Mouse (Mus musculus) limb, embryonic 14.5 days (tissue): ENCODE measurements at regions not wholly inside any gene's neighbourhood (a gene's known extent, or its start where the extent isn't known, plus 50 kb on each side); places are given as distances from the start of the nearest gene placed in this dataset.
A peak's percentile ranks its signal among the peaks of the same experiment; 100 is the strongest.

ENCODE experiments used
- ATAC-seq: fragments of 200-750 bp; cut with Nextera tagmentation; 2 replicates; pipeline ENCODE4 v1.8.0; 2017; ENCODE audit warnings: low read depth, moderate number of reproducible peaks, moderate TSS enrichment; ENCODE audit not compliant: low FRiP score
- DNase-seq: peaks from one replicate; pipeline ENCODE4 v3.0.0-alpha.2; 2015; ENCODE audit warnings: low spot score
- H3K27ac ChIP-seq: fragments of 300-500 bp; sonication (generic); replicated peaks from 2 replicates; pipeline ENCODE4 v1.5.1; 2014; ENCODE audit warnings: low read depth, mild to moderate bottlenecking, low read length, moderate library complexity, mixed read lengths
- H3K27me3 ChIP-seq: fragments of 300-500 bp; sonication (generic); 2 replicates; pipeline ENCODE4 v1.6.1; 2014; ENCODE audit warnings: low read length, mixed read lengths; ENCODE audit not compliant: control insufficient read depth, insufficient read depth
- H3K36me3 ChIP-seq: fragments of 300-500 bp; sonication (generic); 2 replicates; pipeline ENCODE4 v1.6.1; 2014; ENCODE audit warnings: mild to moderate bottlenecking, low read length, moderate library complexity, mixed read lengths; ENCODE audit not compliant: control insufficient read depth, insufficient read depth
- H3K4me1 ChIP-seq: fragments of 300-500 bp; sonication (generic); 2 replicates; pipeline ENCODE4 v1.6.1; 2014; ENCODE audit warnings: antibody characterized with exemption, low read length, mixed read lengths; ENCODE audit not compliant: control insufficient read depth, insufficient read depth
- H3K4me2 ChIP-seq: fragments of 300-500 bp; sonication (generic); replicated peaks from 2 replicates; pipeline ENCODE4 v1.6.1; 2014; ENCODE audit warnings: low read depth, mild to moderate bottlenecking, low read length, moderate library complexity; ENCODE audit not compliant: severe bottlenecking
- H3K4me3 ChIP-seq: fragments of 300-500 bp; sonication (generic); replicated peaks from 2 replicates; pipeline ENCODE4 v1.5.1; 2014; ENCODE audit warnings: low read length
- H3K9ac ChIP-seq: fragments of 300-500 bp; sonication (generic); 2 replicates; pipeline ENCODE4 v1.6.1; 2014; ENCODE audit warnings: mild to moderate bottlenecking, low read depth, low read length, moderate library complexity; ENCODE audit not compliant: severe bottlenecking
- H3K9me3 ChIP-seq: fragments of 300-500 bp; sonication (generic); 2 replicates; pipeline ENCODE4 v1.6.1; 2016; ENCODE audit warnings: low read length; ENCODE audit not compliant: control insufficient read depth
- POLR2A ChIP-seq: fragments of 200-500 bp; IDR thresholded peaks from 2 replicates; pipeline ENCODE4 v1.8.0; 2012; ENCODE audit warnings: inconsistent platforms, mild to moderate bottlenecking, moderate library complexity, borderline replicate concordance; ENCODE audit not compliant: insufficient read depth, insufficient read length; ENCODE audit errors: extremely low read depth
- WGBS: fragments of 180-500 bp; shearing (Covaris S2); extraction: QIAGEN DNeasy Blood & Tissue Kit; methylation state at CpG from one replicate; pipeline ENCODE4 v1.1.7; 2014; 5-methylcytosine and 5-hydroxymethylcytosine counted together

DNA sequence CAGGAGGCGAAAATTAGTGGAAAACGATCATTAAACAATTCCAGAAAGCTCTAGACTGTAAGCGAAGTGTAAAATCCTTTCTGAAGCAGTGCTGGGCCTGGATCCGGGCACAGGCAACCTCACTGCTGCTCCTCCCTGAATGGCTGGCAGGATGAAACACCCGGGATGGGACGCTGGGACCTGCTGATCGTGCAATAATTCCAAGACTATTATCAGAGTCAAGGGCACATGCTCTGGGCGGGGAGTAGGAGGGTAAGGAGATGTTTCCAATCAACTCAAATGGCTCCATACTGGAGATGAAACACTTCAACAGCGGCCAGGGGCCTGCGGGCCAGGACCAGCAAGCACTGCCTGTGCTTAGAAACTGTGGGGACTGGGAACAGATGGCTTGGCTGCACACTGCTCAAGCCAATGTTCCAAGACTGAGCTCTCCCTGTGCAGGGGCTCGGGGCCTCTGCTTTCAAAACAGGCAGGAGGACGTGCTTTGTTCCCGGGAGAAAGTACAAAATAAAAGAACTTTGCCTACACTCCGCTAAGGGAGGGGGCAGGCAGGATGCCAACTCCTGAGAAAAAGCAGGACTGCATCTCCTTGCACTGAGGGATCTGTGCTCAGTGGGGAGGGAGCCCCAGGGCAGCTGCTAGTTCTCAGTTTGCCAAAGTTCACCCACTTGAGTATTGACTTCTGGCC, 63.3 kb upstream of the Ssr3 start:
- H3K4me2 ChIP-seq = 0 out of 2 replicates have a peak overlapping the region, but pooled peaks have one; percentile 4
- no peaks in the 10 kb centered on the region for H3K36me3 ChIP-seq
- ATAC-seq (peak; percentile 90), DNase-seq (peak; percentile 85)
- peaks cover 5% of the 10 kb centered on the region for H3K4me1 ChIP-seq
- WGBS = 28% methylated on average over 14 of the region's 14 CpGs
- 0 out of 2 replicates have a peak overlapping the region, but pooled peaks have one; percentile 2 for H3K9ac ChIP-seq
- peak overlapping the region; percentile 77 for H3K27ac ChIP-seq
- H3K27me3 ChIP-seq = no peaks in the 10 kb centered on the region
- H3K9me3 ChIP-seq = no peaks in the 10 kb centered on the region
- no peak overlapping the region for H3K4me3 ChIP-seq
- no peak for TF ChIP-seq POLR2A

DNA sequence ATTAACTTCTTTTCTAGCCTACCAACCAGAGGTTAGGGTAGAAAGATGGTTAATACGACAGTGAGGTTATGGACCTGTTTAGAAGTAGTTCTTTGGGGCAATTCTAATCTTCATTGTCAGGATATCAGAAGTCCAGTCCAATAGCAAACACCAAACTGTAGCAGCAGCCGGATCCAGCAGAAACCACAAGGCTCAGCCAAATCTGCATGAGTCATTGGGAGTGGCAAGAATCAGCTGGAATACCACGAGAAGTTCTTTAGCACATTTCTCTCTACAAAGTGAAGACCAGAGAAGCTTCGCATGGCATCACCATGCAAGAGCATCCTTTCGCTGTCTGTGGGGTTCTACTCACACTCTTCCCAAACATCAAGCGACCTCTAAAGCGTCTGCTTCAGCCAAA, 61.9 kb upstream of the Ssr3 start:
- Histone ChIP-seq H3K27ac (no peak overlapping the region), H3K9me3 (no peaks in the 10 kb centered on the region), H3K27me3 (no peaks in the 10 kb centered on the region), H3K4me3 (no peak overlapping the region), H3K9ac (no peak overlapping the region), H3K36me3 (no peaks in the 10 kb centered on the region), H3K4me1 (peaks cover 5% of the 10 kb centered on the region), H3K4me2 (no peak overlapping the region)
- 94% methylated on average over 7 of the region's 7 CpGs for WGBS
- TF ChIP-seq POLR2A = no peak
- ATAC-seq (no peak), DNase-seq (no peak)

DNA sequence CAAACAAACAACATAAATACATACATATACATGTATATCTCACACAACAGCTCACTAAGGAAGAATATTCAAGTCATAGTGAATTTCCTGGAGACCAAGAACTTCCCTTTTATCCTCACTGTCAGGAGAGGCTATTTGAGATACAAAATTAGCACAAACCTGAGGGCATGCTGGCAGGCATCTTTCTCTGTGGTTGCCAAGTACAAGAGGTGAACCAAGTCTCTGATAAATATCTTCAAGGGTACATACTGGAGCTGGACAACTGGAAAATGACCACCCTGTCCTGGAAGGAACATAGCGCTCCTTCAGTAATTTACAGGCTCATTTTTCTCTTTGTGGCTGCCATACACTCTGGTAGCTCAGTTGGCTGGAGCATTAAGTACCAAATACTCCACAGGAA, 56.8 kb upstream of the Ssr3 start:
- no peaks in the 10 kb centered on the region for H3K36me3 ChIP-seq
- WGBS = 90% methylated on average over 1 of the region's 1 CpGs
- no peaks in the 10 kb centered on the region for H3K4me1 ChIP-seq
- TF ChIP-seq POLR2A = no peak
- H3K4me2 ChIP-seq = no peak overlapping the region
- ATAC-seq (no peak), DNase-seq (no peak)
- no peaks in the 10 kb centered on the region for H3K9me3 ChIP-seq
- H3K4me3 ChIP-seq = no peak overlapping the region
- no peak overlapping the region for H3K9ac ChIP-seq
- H3K27ac ChIP-seq = no peak overlapping the region
- H3K27me3 ChIP-seq = no peaks in the 10 kb centered on the region

DNA sequence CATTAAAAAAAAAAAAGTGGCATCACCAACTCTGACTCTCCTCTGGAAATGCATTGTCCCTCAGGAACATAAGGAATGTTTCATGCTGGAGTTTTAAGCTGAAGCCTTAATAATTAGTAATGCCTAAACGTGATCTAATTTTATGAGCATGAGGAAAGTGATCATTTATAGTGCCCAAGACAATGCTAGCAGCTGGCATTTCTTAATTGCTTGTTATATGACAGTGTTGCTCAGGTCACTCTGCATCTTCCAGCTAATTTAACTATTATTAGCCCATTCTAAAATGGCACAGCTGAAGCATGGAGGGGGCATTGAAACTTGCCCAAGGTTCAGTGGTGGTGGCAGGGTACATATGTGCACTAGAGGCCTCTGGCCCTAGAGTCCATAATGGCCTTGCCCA, 51.3 kb upstream of the Ssr3 start:
- Histone ChIP-seq H3K9ac (no peak overlapping the region), H3K36me3 (no peaks in the 10 kb centered on the region), H3K27me3 (no peaks in the 10 kb centered on the region), H3K4me1 (peaks cover 13% of the 10 kb centered on the region), H3K4me3 (no peak overlapping the region), H3K4me2 (no peak overlapping the region), H3K27ac (no peak overlapping the region), H3K9me3 (no peaks in the 10 kb centered on the region)
- WGBS = 32% methylated on average over 1 of the region's 1 CpGs
- ATAC-seq (no peak), DNase-seq (no peak)
- no peak for TF ChIP-seq POLR2A

DNA sequence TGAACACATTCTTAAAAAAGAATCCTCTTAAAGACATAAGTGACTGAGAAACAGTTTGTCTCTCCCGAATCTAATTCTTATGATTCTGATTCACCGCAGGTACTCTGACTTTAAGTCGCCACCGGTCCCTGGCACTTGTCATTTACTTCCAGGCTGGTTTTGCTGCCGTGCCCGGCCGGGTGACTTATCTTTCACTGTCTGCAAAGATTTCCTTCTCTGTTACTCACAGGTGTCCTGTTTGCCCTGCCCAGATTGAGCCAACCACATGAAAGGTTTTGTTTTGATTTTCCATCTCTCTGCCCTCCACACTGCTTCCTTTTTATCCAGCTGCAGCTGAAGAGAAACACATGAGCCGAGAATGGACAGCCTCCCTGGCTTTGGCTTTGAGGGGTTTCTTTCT, 50.5 kb upstream of the Ssr3 start:
- ATAC-seq = no peak

More for the DNA sequence above, 50.5 kb upstream of the Ssr3 start:
- no peaks in the 10 kb centered on the region for H3K27me3 ChIP-seq
- H3K4me3 ChIP-seq = no peak overlapping the region
- no peak overlapping the region for H3K27ac ChIP-seq
- H3K4me2 ChIP-seq = no peak overlapping the region
- no peak for TF ChIP-seq POLR2A
- WGBS = 58% methylated on average over 8 of the region's 8 CpGs
- H3K9ac ChIP-seq = no peak overlapping the region
- peaks cover 13% of the 10 kb centered on the region for H3K4me1 ChIP-seq
- DNase-seq = no peak
- H3K9me3 ChIP-seq = no peaks in the 10 kb centered on the region
- no peaks in the 10 kb centered on the region for H3K36me3 ChIP-seq
